In genomic region chr1:58712076-58713061, GRCm38 (mm10) we compare ENCODE assay signal across 8 mouse cellular contexts. TPM values are rescaled to one million over a fixed set of nuclear protein-coding genes. Genes with fewer than 3 reads are reported as not detected.
A peak's percentile ranks its signal among the peaks of the same experiment; 100 is the strongest.
DNase-seq lines count a peak whose midpoint lies in the region; ATAC-seq and TF ChIP-seq lines count a peak whose summit lies in the region.

No protein-coding gene starts in this region.

- 2% methylated on average over 17 of the region's 17 CpGs for WGBS in lung, embryonic 15.5 days
- WGBS in olfactory bulb, adult 2 months = 13% methylated on average over 17 of the region's 17 CpGs

- TF ChIP-seq CTCF in testis, adult 2 months (IDR thresholded peaks at IDR 0.05; ENCODE audit: control insufficient read depth, insufficient read depth, insufficient replicate concordance, low read depth, low read length) = no peak
- no peak for TF ChIP-seq CTCF in olfactory bulb, adult 2 months (IDR thresholded peaks at IDR 0.05; ENCODE audit: insufficient read depth, low read depth, low read length)

- no peaks in the 10 kb centered on the region for H3K9me3 ChIP-seq in lung, embryonic 15.5 days

- H3K27me3 ChIP-seq in testis, adult 2 months (ENCODE audit: control insufficient read depth, insufficient read depth, low read length) = no peaks in the 10 kb centered on the region
- no peaks in the 10 kb centered on the region for H3K27me3 ChIP-seq in lung, embryonic 15.5 days

- TF ChIP-seq POLR2A in testis, adult 2 months (IDR thresholded peaks at IDR 0.05; ENCODE audit: control insufficient read depth, low read depth, low read length) = no peak
- TF ChIP-seq POLR2A in olfactory bulb, adult 2 months (IDR thresholded peaks at IDR 0.05; ENCODE audit: insufficient read depth, low read depth, low read length) = no peak

- peak overlapping the region; percentile 89 for H3K27ac ChIP-seq in testis, adult 2 months (ENCODE audit: control insufficient read depth, insufficient read depth, low read depth, low read length)
- peak overlapping the region; percentile 100 for H3K27ac ChIP-seq in lung, embryonic 15.5 days
- peak overlapping the region; percentile 92; the same call in 1 of the 2 replicates for H3K27ac ChIP-seq in olfactory bulb, adult 2 months (ENCODE audit: insufficient read depth, low read depth, low read length)

- peak overlapping the region; percentile 82; the same call in 1 of the 2 replicates for H3K9ac ChIP-seq in lung, embryonic 15.5 days

- H3K4me1 ChIP-seq in testis, adult 2 months (ENCODE audit: control insufficient read depth, insufficient read depth, low read length) = peaks cover 6% of the 10 kb centered on the region
- peaks cover 14% of the 10 kb centered on the region for H3K4me1 ChIP-seq in lung, embryonic 15.5 days
- peaks cover 5% of the 10 kb centered on the region; the same call in 1 of the 2 replicates for H3K4me1 ChIP-seq in olfactory bulb, adult 2 months (ENCODE audit: control insufficient read depth, insufficient read depth, low read length)

- H3K4me3 ChIP-seq in testis, adult 2 months (ENCODE audit: control insufficient read depth, low read depth, low read length) = peak overlapping the region; percentile 76
- peak overlapping the region; percentile 56 for H3K4me3 ChIP-seq in lung, embryonic 15.5 days
- peak overlapping the region; percentile 92 for H3K4me3 ChIP-seq in olfactory bulb, adult 2 months (ENCODE audit: insufficient read depth, low read depth, low read length)

- DNase-seq in testis, postnatal 10 days (ENCODE audit: low spot score) = no peak
- DNase-seq in cerebellum, postnatal 25 days = peak; percentile 34 to 40
- peak; percentile 98 for DNase-seq in heart, adult 11 months
- DNase-seq in kidney, adult 11 months = peak; percentile 76
- no peak for DNase-seq in ovary, postnatal 10 days (ENCODE audit: low spot score)

- peak; percentile 73 for ATAC-seq in lung, embryonic 15.5 days (ENCODE audit: borderline replicate concordance, extremely low read depth, low FRiP score, low TSS enrichment)

- H3K4me2 ChIP-seq in lung, embryonic 15.5 days = peak overlapping the region; percentile 68

- H3K36me3 ChIP-seq in testis, adult 2 months (ENCODE audit: control insufficient read depth, insufficient read depth, low read length) = no peaks in the 10 kb centered on the region
- H3K36me3 ChIP-seq in lung, embryonic 15.5 days = peaks cover 21% of the 10 kb centered on the region; the same call in 1 of the 2 replicates

RNA-seq across cellular contexts. Expression of gene Cflar, which starts 1.1 kb away (rescaled TPM):
- polyA plus RNA-seq in testis, adult 2 months (2012; rRNA removed) = 7.1 and 8.2 TPM in 2 replicates
- polyA plus RNA-seq in lung, embryonic 15.5 days (2015; fragmentation: Nextera tagmentation; extraction: Ambion mirVana) = 41.0 and 44.2 TPM in 2 replicates
- polyA plus RNA-seq in olfactory bulb, adult 2 months (2012; ENCODE audit: insufficient read depth, insufficient read length, low replicate concordance, missing spikeins) = not detected in 2 replicates

RNA-seq across cellular contexts. Expression of gene Als2cr12, which starts 16.6 kb away (rescaled TPM):
- 64.1 and 65.5 TPM in 2 replicates for polyA plus RNA-seq in testis, adult 2 months (2012; rRNA removed)
- polyA plus RNA-seq in lung, embryonic 15.5 days (2015; fragmentation: Nextera tagmentation; extraction: Ambion mirVana) = 0.10 TPM in 1 of 2 replicates, not detected in the other
- not detected in 2 replicates for polyA plus RNA-seq in olfactory bulb, adult 2 months (2012; ENCODE audit: insufficient read depth, insufficient read length, low replicate concordance, missing spikeins)

Comparison
In these comparisons a context has a peak if more than half of its experiments do, and no peak if none do; other contexts are left out.
1. DNase-seq: peak in cerebellum, postnatal 25 days (2 of 2), heart, adult 11 months (single experiment) and kidney, adult 11 months (single experiment); none in testis, postnatal 10 days (single experiment) and ovary, postnatal 10 days (single experiment).
2. RNA of gene Als2cr12, which starts 16.6 kb away (polyA plus RNA-seq): 64.1 to 65.5 TPM in testis, adult 2 months; 0.10 TPM in lung, embryonic 15.5 days and not detected in olfactory bulb, adult 2 months; every median in the first group is over 10 times any median in the second.
3. Peak in every context shown above with its lines, with median percentiles within 50 percentile points of each other: H3K27ac ChIP-seq and H3K4me3 ChIP-seq.